Mouse (Mus musculus): ENCODE measurements around the gene Slc41a1.

Gene Slc41a1

DNA sequence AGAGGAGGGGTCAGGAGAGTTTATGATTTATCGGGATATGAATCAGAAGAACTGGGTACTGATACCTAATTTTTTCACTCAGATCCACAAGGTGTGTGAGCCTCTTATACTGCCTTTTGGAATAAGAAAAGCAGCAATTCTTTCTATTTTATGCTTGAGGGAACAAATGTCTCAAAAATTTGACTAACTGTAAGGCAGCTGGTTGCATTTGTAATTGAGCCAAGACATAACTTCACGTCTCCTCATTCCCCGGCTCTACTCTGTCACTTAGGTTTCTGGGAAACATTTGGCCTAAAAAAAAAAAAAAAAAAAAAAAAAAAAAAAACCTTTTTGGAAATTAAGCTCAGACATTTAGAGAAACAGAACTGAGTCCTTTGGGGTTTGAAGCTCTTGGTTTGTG lies 59.3 kb downstream of the Slc41a1 start:
- no peak for DNase-seq (ENCODE audit: low spot score in 2 of 2)

DNA sequence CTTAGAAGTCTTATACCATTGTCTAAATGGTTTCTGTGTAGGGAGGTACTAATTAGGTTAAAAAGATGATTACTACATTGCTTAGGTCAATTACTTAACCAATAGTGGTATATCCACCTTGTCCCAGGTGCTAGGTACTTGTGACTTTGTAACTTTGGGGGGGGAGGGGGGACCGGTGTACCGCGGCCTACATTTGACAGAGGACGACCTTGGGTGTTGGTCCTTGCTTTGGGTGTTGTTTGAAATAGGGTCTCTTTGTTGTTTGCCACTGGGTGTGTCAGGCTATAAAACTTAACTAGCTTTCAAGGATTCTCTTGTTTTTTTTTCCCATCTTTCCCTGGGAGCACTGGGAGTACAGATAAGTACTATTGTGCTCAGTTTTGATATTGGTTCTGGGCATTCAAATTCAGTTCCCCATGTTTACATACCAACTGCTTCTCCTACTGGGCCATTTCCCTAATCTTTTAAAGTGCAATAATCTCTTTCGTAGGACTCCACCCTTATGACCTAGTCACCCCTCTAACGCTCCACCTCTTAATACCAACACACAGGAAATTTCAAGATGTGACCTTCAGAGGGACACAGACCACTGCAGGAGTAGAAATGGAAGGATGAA lies 62.9 kb downstream of the Slc41a1 start:
- no peak for DNase-seq (ENCODE audit: low spot score in 2 of 2)

DNA sequence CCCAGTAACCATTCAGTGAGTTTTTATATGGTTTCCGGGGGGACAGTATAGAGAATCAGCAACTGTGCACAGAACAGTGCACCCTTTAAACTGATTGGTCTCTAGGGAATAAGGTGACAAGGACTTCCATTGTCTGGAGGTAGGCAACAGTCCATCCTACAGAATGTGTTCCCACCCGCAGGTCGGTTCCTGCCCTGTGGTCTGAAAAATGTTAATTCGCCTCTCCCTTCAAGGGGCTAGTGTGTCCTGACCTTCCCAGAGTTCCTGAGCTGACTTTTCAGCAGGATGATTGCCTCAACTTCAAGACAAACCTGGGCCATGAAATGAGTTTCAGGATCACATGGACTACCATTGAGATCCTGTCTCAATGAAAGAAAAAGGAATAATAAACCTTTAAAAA lies 64.1 kb downstream of the Slc41a1 start:
- DNase-seq (ENCODE audit: low spot score in 2 of 2) = no peak

Data from thymus, postnatal 10 days (tissue).